Mouse (Mus musculus) WW6 (cell line): ENCODE measurements around the gene Cactin.

Experiments
- DNase-seq: peaks from one replicate; pipeline ENCODE4 v3.0.0-alpha.2; 2013; ENCODE audit warnings: low read depth, low spot score

The Cactin gene

GRCm38 (mm10) chr10:81364666-81365065, 43.8 kb downstream of the Cactin start:
- DNase-seq, result no peak

DNA sequence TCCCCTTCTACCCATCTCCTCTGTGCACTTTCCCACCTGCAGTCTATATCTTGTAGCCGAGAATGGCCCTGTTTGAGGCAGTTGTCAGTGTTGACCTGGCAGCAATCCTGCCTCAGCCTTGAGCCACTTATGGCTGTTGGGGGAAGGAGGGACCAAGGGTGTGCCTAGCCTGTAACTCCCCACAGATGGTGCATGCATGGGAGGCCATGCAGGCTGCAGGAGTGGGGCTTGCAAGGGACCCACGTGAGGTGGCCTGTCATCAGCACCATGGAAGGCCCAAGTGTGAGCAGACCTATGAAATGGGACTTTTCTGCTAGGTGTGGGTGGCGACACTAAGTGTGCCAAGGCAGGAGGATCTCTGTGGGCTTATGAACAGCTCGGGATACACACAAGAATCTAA, 44.2 kb downstream of the Cactin start:
- no peak for DNase-seq

DNA sequence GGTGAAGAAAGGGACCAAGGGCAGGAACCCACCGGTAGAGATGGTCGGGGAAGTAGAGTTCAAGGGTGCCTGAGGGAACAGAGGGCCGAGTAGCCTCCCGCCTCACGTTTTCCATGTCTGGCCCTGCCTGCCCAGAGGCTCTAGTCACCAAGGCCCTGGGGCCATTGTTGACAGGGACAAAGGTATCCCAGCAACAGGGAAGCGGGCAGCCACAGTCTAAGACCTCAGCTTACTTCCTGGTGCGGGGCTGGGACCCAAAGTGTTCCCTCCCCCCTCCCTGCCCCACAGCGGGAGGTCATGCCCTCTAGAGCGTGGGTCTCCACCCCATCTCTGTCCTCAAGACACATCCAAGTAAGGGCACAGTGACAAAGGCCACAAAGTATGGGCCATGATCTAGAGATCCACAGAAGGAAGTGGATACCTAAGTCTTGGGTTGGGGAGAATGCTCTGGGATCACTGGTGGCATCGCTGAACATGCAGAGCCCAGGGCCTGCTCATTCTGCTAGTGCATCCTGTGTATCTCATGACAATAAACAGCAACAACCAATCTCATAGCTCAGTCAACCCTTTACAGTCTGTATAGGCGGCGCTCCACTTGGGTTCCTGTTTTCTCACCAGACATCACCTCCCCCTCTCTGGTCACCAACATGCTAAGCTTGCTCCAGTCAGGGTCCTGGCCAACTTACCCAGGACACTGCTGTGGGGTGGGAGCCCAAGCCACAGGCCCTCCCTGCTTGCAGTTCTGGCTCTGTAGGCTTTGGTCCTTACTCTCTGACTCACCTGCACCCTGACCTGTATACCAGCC, 45.0 kb downstream of the Cactin start, which contains the start of gene 4930404N11Rik:
TSS of gene 4930404N11Rik (minus strand) at position 145 of the 805 bp plus-strand sequence.
- DNase-seq, result no peak

- no peak for DNase-seq
Observed at GRCm38 (mm10) chr10:81366477-81367206, 45.7 kb downstream of the Cactin start.

DNA sequence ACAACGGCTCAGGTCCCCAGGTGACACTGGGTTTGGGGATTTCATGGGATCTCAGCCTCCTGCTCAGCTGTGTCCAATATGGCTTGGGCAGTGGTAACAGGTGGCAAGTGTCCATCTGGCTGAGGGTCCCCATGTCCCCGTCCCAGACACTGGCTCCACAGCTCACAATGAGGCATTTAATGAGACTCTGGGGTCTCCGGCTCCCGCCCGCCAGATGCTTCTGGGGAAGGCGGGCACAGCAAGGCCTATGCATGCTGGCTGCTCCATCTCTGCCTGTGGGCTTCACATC, 46.2 kb downstream of the Cactin start:
- DNase-seq, result no peak

- DNase-seq, result no peak
Observed at GRCm38 (mm10) chr10:81375322-81375721, 54.4 kb downstream of the Cactin start.
